Mouse (Mus musculus): Measurements from ENCODE around the gene Otulin. TPM values are rescaled to one million over a fixed set of nuclear protein-coding genes. Genes with fewer than 3 reads are reported as not detected.
A peak's percentile ranks its signal among the peaks of the same experiment; 100 is the strongest.

Otulin gene
- polyA plus RNA-seq, 1 experiment from 2014 or later: 36.8 TPM

- peaks cover 37% of the 10 kb centered on the region for H3K36me3 ChIP-seq
- H3K27me3 ChIP-seq: no peaks in the 10 kb centered on the region
- no peak overlapping the region for H3K4me2 ChIP-seq
- H3K27ac ChIP-seq: no peak overlapping the region
- H3K9me3 ChIP-seq: no peaks in the 10 kb centered on the region
- no peak for ATAC-seq (ENCODE audit: insufficient number of reproducible peaks, insufficient read depth, low FRiP score, low TSS enrichment, low read depth)
- WGBS: 55% methylated on average over 6 of the region's 6 CpGs
- H3K4me1 ChIP-seq (replicated peaks): peaks cover 14% of the 10 kb centered on the region
- H3K4me3 ChIP-seq (replicated peaks): no peak overlapping the region
- H3K9ac ChIP-seq (replicated peaks): no peak overlapping the region
These were observed 17.8 kb downstream of the Otulin start for GRCm38 (mm10) chr15:27612533-27613221.

DNA sequence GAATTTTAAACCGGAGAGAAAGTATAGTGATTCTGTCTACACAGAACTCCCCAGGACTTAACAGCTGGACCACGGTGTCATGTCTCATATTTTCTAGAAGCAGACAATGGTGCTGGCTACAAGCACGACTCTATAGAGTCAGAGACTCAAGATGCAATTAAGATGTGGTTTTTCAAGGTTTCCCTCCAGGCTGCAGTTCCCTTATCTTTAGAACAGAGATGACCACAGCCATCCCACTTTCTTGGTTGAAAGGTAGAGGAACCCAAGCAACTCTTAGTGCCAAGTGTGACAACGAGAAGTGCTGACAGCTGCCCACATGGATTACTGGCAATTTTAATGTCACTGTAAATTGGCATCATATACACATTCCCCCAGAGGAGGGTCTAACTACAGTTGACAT lies 20.9 kb downstream of the Otulin start:
- H3K4me1 ChIP-seq (replicated peaks): peaks cover 14% of the 10 kb centered on the region
- H3K4me2 ChIP-seq: no peak overlapping the region
- H3K4me3 ChIP-seq (replicated peaks): no peak overlapping the region
- no peak overlapping the region for H3K27ac ChIP-seq
- no peaks in the 10 kb centered on the region for H3K27me3 ChIP-seq
- H3K36me3 ChIP-seq: peaks cover 40% of the 10 kb centered on the region
- no peak overlapping the region for H3K9ac ChIP-seq (replicated peaks)
- WGBS: 57% methylated on average over 4 of the region's 4 CpGs
- ATAC-seq (ENCODE audit: insufficient number of reproducible peaks, insufficient read depth, low FRiP score, low TSS enrichment, low read depth): no peak
- no peaks in the 10 kb centered on the region for H3K9me3 ChIP-seq

DNA sequence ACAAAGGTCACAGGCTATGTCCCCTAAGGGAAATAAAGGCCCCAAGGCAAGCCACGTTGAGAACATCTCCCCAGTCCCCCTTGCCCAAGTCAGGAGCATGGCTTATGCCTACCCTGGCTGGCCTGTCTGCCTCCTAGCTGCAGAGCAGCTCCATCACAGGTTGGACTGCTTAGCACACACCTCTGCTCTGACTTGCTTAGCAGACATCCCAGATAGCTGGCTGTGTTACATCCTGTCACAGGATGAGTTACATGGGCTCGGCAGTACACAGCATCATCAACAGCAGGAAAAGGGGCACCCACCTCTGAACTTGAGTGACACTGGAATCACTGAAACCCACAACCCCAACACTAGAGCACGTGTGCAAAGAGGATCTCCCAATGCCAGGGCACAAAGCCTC lies 25.2 kb downstream of the Otulin start:
- no peak overlapping the region for H3K4me2 ChIP-seq
- no peak overlapping the region for H3K9ac ChIP-seq (replicated peaks)
- no peaks in the 10 kb centered on the region for H3K27me3 ChIP-seq
- 70% methylated on average over 3 of the region's 3 CpGs for WGBS
- peaks cover 45% of the 10 kb centered on the region for H3K36me3 ChIP-seq
- no peak overlapping the region for H3K4me3 ChIP-seq (replicated peaks)
- H3K27ac ChIP-seq: no peak overlapping the region
- no peak for ATAC-seq (ENCODE audit: insufficient number of reproducible peaks, insufficient read depth, low FRiP score, low TSS enrichment, low read depth)
- no peaks in the 10 kb centered on the region for H3K9me3 ChIP-seq
- peaks cover 14% of the 10 kb centered on the region for H3K4me1 ChIP-seq (replicated peaks)

- 89% methylated on average over 3 of the region's 3 CpGs for WGBS
These were observed 25.9 kb downstream of the Otulin start for GRCm38 (mm10) chr15:27604558-27604957.

GRCm38 (mm10) chr15:27600524-27600923 lies 30.0 kb downstream of the Otulin start:
- WGBS: 93% methylated on average over 5 of the region's 5 CpGs

More at GRCm38 (mm10) chr15:27604558-27604957, 25.9 kb downstream of the Otulin start:
- Histone ChIP-seq H3K36me3 (peaks cover 47% of the 10 kb centered on the region), H3K9me3 (no peaks in the 10 kb centered on the region), H3K4me2 (no peak overlapping the region), H3K27me3 (no peaks in the 10 kb centered on the region), H3K9ac (replicated peaks) (no peak overlapping the region), H3K27ac (no peak overlapping the region), H3K4me1 (replicated peaks) (peaks cover 12% of the 10 kb centered on the region), H3K4me3 (replicated peaks) (no peak overlapping the region)
- no peak for ATAC-seq (ENCODE audit: insufficient number of reproducible peaks, insufficient read depth, low FRiP score, low TSS enrichment, low read depth)

GRCm38 (mm10) chr15:27598786-27599385 lies 31.6 kb downstream of the Otulin start:
- Histone ChIP-seq H3K9ac (replicated peaks) (no peak overlapping the region), H3K4me2 (no peak overlapping the region), H3K4me1 (replicated peaks) (peaks cover 23% of the 10 kb centered on the region), H3K9me3 (no peaks in the 10 kb centered on the region), H3K36me3 (peaks cover 38% of the 10 kb centered on the region), H3K27ac (no peak overlapping the region), H3K4me3 (replicated peaks) (no peak overlapping the region), H3K27me3 (no peaks in the 10 kb centered on the region)
- ATAC-seq (ENCODE audit: insufficient number of reproducible peaks, insufficient read depth, low FRiP score, low TSS enrichment, low read depth): no peak
- WGBS: 76% methylated on average over 13 of the region's 13 CpGs

More at GRCm38 (mm10) chr15:27600524-27600923, 30.0 kb downstream of the Otulin start:
- Histone ChIP-seq H3K9me3 (no peaks in the 10 kb centered on the region), H3K4me3 (replicated peaks) (no peak overlapping the region), H3K27me3 (no peaks in the 10 kb centered on the region), H3K27ac (no peak overlapping the region), H3K4me1 (replicated peaks) (peaks cover 15% of the 10 kb centered on the region), H3K4me2 (no peak overlapping the region), H3K9ac (replicated peaks) (no peak overlapping the region), H3K36me3 (peaks cover 41% of the 10 kb centered on the region)
- no peak for ATAC-seq (ENCODE audit: insufficient number of reproducible peaks, insufficient read depth, low FRiP score, low TSS enrichment, low read depth)

GRCm38 (mm10) chr15:27597516-27597915 lies 33.0 kb downstream of the Otulin start:
- 93% methylated on average over 4 of the region's 4 CpGs for WGBS
- H3K9me3 ChIP-seq: no peaks in the 10 kb centered on the region
- H3K4me3 ChIP-seq (replicated peaks): no peak overlapping the region
- peaks cover 23% of the 10 kb centered on the region for H3K4me1 ChIP-seq (replicated peaks)
- ATAC-seq (ENCODE audit: insufficient number of reproducible peaks, insufficient read depth, low FRiP score, low TSS enrichment, low read depth): no peak
- H3K27me3 ChIP-seq: no peaks in the 10 kb centered on the region
- no peak overlapping the region for H3K4me2 ChIP-seq
- no peak overlapping the region for H3K27ac ChIP-seq
- no peak overlapping the region for H3K9ac ChIP-seq (replicated peaks)
- peaks cover 46% of the 10 kb centered on the region for H3K36me3 ChIP-seq

DNA sequence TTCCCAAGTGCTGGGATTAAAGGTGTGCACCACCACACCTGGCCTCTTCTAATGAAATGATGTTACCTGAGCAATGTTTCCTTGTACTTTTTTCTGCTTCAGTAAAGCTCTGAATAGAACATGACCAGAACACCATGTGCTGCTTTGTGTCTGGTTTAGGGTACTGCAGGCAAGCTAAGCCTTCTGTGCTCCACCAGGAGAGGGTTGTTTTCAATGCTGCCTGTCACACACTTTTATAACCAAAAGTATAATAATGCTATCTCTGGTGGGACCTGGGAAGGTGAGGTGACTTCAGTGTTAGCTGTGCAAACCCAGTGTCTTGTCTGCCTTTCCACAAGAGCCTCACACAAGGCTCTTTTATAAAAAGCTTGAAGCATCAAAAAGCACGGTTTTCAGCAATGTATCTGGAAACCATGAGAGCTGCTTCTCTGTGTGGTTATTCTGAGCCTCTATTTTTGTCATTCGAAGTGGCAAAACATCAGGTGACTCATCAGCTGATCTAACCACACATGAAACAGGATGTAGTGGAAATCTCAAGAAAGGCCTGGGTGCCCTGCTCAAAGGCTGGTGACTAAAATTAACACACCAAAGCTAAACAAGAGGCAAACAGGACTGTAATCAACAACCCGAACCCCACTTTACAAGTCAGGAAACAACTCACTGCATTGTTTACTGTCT lies 33.9 kb downstream of the Otulin start:
- Histone ChIP-seq H3K36me3 (peaks cover 44% of the 10 kb centered on the region), H3K9me3 (no peaks in the 10 kb centered on the region), H3K4me1 (replicated peaks) (peaks cover 23% of the 10 kb centered on the region), H3K4me2 (no peak overlapping the region), H3K4me3 (replicated peaks) (no peak overlapping the region), H3K9ac (replicated peaks) (no peak overlapping the region), H3K27me3 (no peaks in the 10 kb centered on the region), H3K27ac (no peak overlapping the region; the same call in 1 of the 2 replicates)
- 73% methylated on average over 3 of the region's 3 CpGs for WGBS
- ATAC-seq (ENCODE audit: insufficient number of reproducible peaks, insufficient read depth, low FRiP score, low TSS enrichment, low read depth): no peak

DNA sequence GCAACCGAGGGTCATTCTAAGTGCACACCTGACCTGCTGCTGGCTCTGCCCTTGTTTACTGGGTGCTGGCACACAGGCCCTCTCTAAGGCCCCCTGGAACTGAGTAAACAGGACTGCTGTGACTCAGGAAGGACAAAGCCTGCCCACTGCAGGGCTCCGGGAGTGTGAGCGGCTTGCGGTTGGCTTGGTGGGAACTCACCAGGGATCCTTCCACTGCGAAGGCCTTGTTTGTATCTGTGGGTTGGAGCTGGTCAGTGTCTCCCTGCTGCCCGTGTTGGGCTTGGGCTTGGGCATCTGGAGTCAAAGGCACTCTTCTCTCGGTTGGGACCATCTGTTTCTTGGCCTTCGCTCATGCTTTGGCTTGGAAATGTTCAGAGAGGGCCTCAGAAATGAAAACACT lies 34.9 kb downstream of the Otulin start:
- Histone ChIP-seq H3K4me2 (no peak overlapping the region), H3K27me3 (no peaks in the 10 kb centered on the region), H3K4me1 (replicated peaks) (peaks cover 23% of the 10 kb centered on the region), H3K36me3 (peaks cover 45% of the 10 kb centered on the region), H3K9ac (replicated peaks) (no peak overlapping the region), H3K27ac (peak overlapping the region; percentile 87), H3K9me3 (no peaks in the 10 kb centered on the region), H3K4me3 (replicated peaks) (no peak overlapping the region)
- ATAC-seq (ENCODE audit: insufficient number of reproducible peaks, insufficient read depth, low FRiP score, low TSS enrichment, low read depth): no peak; the same call in 1 of the 2 replicates
- 61% methylated on average over 8 of the region's 8 CpGs for WGBS

GRCm38 (mm10) chr15:27594973-27595372 lies 35.5 kb downstream of the Otulin start:
- Histone ChIP-seq H3K36me3 (peaks cover 46% of the 10 kb centered on the region), H3K4me3 (replicated peaks) (no peak overlapping the region), H3K9me3 (no peaks in the 10 kb centered on the region), H3K27me3 (no peaks in the 10 kb centered on the region), H3K27ac (peak overlapping the region; percentile 87), H3K9ac (replicated peaks) (no peak overlapping the region), H3K4me2 (no peak overlapping the region), H3K4me1 (replicated peaks) (peaks cover 23% of the 10 kb centered on the region)
- 37% methylated on average over 4 of the region's 4 CpGs for WGBS
- ATAC-seq (ENCODE audit: insufficient number of reproducible peaks, insufficient read depth, low FRiP score, low TSS enrichment, low read depth): 0 out of 2 replicates have a peak, but pooled peaks have one; percentile 60

GRCm38 (mm10) chr15:27593717-27594116 lies 36.8 kb downstream of the Otulin start:
- WGBS: 86% methylated on average over 13 of the region's 13 CpGs
- no peak overlapping the region for H3K27ac ChIP-seq
- H3K4me3 ChIP-seq (replicated peaks): no peak overlapping the region
- H3K9ac ChIP-seq (replicated peaks): no peak overlapping the region
- H3K4me2 ChIP-seq: no peak overlapping the region
- no peaks in the 10 kb centered on the region for H3K9me3 ChIP-seq
- peaks cover 45% of the 10 kb centered on the region for H3K36me3 ChIP-seq
- no peak for ATAC-seq (ENCODE audit: insufficient number of reproducible peaks, insufficient read depth, low FRiP score, low TSS enrichment, low read depth)
- H3K4me1 ChIP-seq (replicated peaks): peaks cover 16% of the 10 kb centered on the region
- no peaks in the 10 kb centered on the region for H3K27me3 ChIP-seq

Measured in limb, embryonic 12.5 days (tissue).